Mouse (Mus musculus) heart, adult 2 months (tissue): ENCODE results near the gene Proser2. TPM values are rescaled to one million over a fixed set of nuclear protein-coding genes. Genes with fewer than 3 reads are reported as not detected.

ENCODE experiments used
- DNase-seq, 2 experiments: peaks; one replicate each; pipeline ENCODE4 v3.0.0; 2021
- H3K27ac ChIP-seq: fragments of 200-600 bp; 2 replicates; pipeline ENCODE4 v1.8.1; 2022
- H3K27me3 ChIP-seq: fragments of 200-500 bp; 2 replicates; pipeline ENCODE4 v1.6.1; 2012; ENCODE audit warnings: mild to moderate bottlenecking, low read length, inconsistent platforms, mixed read lengths; ENCODE audit not compliant: control insufficient read depth, insufficient read depth
- H3K36me3 ChIP-seq: fragments of 200-500 bp; 2 replicates; pipeline ENCODE4 v1.6.1; 2012; ENCODE audit warnings: low read length, inconsistent platforms; ENCODE audit not compliant: control insufficient read depth, insufficient read depth
- H3K4me1 ChIP-seq: fragments of 200-500 bp; 2 replicates; pipeline ENCODE4 v1.6.1; 2011; ENCODE audit warnings: low read length; ENCODE audit not compliant: control insufficient read depth, insufficient read depth
- H3K4me3 ChIP-seq: fragments of 200-600 bp; 2 replicates; pipeline ENCODE4 v1.8.1; 2022
- H3K79me2 ChIP-seq: fragments of 200-500 bp; replicated peaks from 2 replicates; pipeline ENCODE4 v1.6.1; 2012; ENCODE audit warnings: mild to moderate bottlenecking, inconsistent platforms, low read length, moderate library complexity, mixed read lengths; ENCODE audit not compliant: control insufficient read depth, insufficient read depth
- H3K9ac ChIP-seq: fragments of 200-500 bp; 2 replicates; pipeline ENCODE4 v1.6.1; 2012; ENCODE audit warnings: low read depth, mild to moderate bottlenecking, control low read depth, inconsistent platforms, low read length, mixed read lengths
- CTCF ChIP-seq: fragments of 200-600 bp; IDR thresholded peaks from 2 replicates; pipeline ENCODE4 v1.8.1; 2022; ENCODE audit warnings: antibody characterized with exemption, mild to moderate bottlenecking, moderate library complexity
- EP300 ChIP-seq: fragments of 200-500 bp; IDR thresholded peaks from 2 replicates; pipeline ENCODE4 v1.6.1; 2011; ENCODE audit warnings: low read depth, low read length, control low read depth; ENCODE audit not compliant: insufficient read depth
- POLR2A ChIP-seq: fragments of 200-500 bp; IDR thresholded peaks from 2 replicates; pipeline ENCODE4 v1.6.1; 2011; ENCODE audit warnings: mild to moderate bottlenecking, low read depth, low read length, control low read depth; ENCODE audit not compliant: insufficient read depth
- WGBS: fragments of 180-500 bp; shearing (Covaris S2); methylation state at CpG from one replicate; pipeline ENCODE4 v1.1.7; 2018; 5-methylcytosine and 5-hydroxymethylcytosine counted together
- intact Hi-C: fragments of 180-260 bp; cut with DNase I; formaldehyde crosslinking; loops from one replicate; pipeline ENCODE4 v1.15.1; 2025
- polyA plus RNA-seq: library from polyadenylated mRNA; depleted of rRNA; stranded (reverse); fragments of >200 nt; gene quantifications from 2 replicates; pipeline ENCODE4 v1.2.3, GENCODE M21; 2012
- total RNA-seq, 2 experiments: library from RNA; stranded (reverse); gene quantifications; 2 replicates each; pipeline ENCODE4 v1.2.3; 2021

The Proser2 gene
- total and polyA plus RNA-seq, 3 experiments = 4.7 to 16.6 (median 12.2) TPM

- Histone ChIP-seq H3K36me3 (no peaks in the 10 kb centered on the region), H3K4me3 (no peak overlapping the region), H3K27me3 (no peaks in the 10 kb centered on the region), H3K4me1 (peaks cover 1% of the 10 kb centered on the region), H3K27ac (no peak overlapping the region), H3K9ac (no peak overlapping the region), H3K79me2 (no peaks in the 10 kb centered on the region)
- WGBS = 82% methylated on average over 7 of the region's 7 CpGs
- intact Hi-C loops = no loop called here
- no peak for DNase-seq
- TF ChIP-seq POLR2A (no peak), EP300 (no peak), CTCF (no peak)
Observed at GRCm38 (mm10) chr2:6123046-6123445, 7.0 kb downstream of the Proser2 start.

GRCm38 (mm10) chr2:6121091-6121490 is 8.9 kb downstream of the Proser2 start:
- Histone ChIP-seq H3K4me1 (peaks cover 3% of the 10 kb centered on the region), H3K9ac (no peak overlapping the region), H3K27me3 (no peaks in the 10 kb centered on the region), H3K4me3 (no peak overlapping the region), H3K79me2 (no peaks in the 10 kb centered on the region), H3K27ac (no peak overlapping the region), H3K36me3 (no peaks in the 10 kb centered on the region)
- 82% methylated on average over 2 of the region's 2 CpGs for WGBS
- intact Hi-C loops = no loop called here
- TF ChIP-seq EP300 (no peak), POLR2A (no peak)
- DNase-seq = no peak

GRCm38 (mm10) chr2:6118246-6118645 is 11.8 kb downstream of the Proser2 start:
- Histone ChIP-seq H3K27ac (peak overlapping the region; percentile 28), H3K4me3 (no peak overlapping the region), H3K79me2 (no peaks in the 10 kb centered on the region), H3K4me1 (peaks cover 3% of the 10 kb centered on the region), H3K9ac (no peak overlapping the region), H3K27me3 (no peaks in the 10 kb centered on the region), H3K36me3 (no peaks in the 10 kb centered on the region)
- peak; percentile 64 to 77 for DNase-seq
- 42% methylated on average over 10 of the region's 10 CpGs for WGBS
- intact Hi-C loops = no loop called here
- TF ChIP-seq POLR2A (no peak), CTCF (no peak), EP300 (no peak)

GRCm38 (mm10) chr2:6113792-6114191 is 16.2 kb downstream of the Proser2 start:
- WGBS = 87% methylated on average over 12 of the region's 12 CpGs
- DNase-seq = no peak

GRCm38 (mm10) chr2:6112619-6113018 is 17.4 kb downstream of the Proser2 start:
- no peak for TF ChIP-seq POLR2A
- no peak for TF ChIP-seq CTCF
- peak; percentile 66; the same call in 1 of the 2 replicates for TF ChIP-seq EP300
- no peaks in the 10 kb centered on the region for H3K36me3 ChIP-seq
- no peaks in the 10 kb centered on the region for H3K27me3 ChIP-seq
- peak in 1 of 2 experiments; percentile 22 for DNase-seq
- peak overlapping the region; percentile 56 for H3K27ac ChIP-seq
- H3K9ac ChIP-seq = no peak overlapping the region
- H3K79me2 ChIP-seq = no peaks in the 10 kb centered on the region
- no peak overlapping the region for H3K4me3 ChIP-seq
- no peaks in the 10 kb centered on the region for H3K4me1 ChIP-seq
- intact Hi-C loops = no loop called here
- 42% methylated on average over 4 of the region's 4 CpGs for WGBS

More at GRCm38 (mm10) chr2:6113792-6114191, 16.2 kb downstream of the Proser2 start:
- H3K27ac ChIP-seq = no peak overlapping the region
- H3K4me3 ChIP-seq = no peak overlapping the region
- intact Hi-C loops = no loop called here
- no peak overlapping the region for H3K9ac ChIP-seq
- TF ChIP-seq EP300 (no peak), CTCF (no peak), POLR2A (no peak)
- H3K79me2 ChIP-seq = no peaks in the 10 kb centered on the region
- no peaks in the 10 kb centered on the region for H3K27me3 ChIP-seq
- H3K4me1 ChIP-seq = peaks cover 3% of the 10 kb centered on the region
- no peaks in the 10 kb centered on the region for H3K36me3 ChIP-seq

GRCm38 (mm10) chr2:6105437-6105836 is 24.6 kb downstream of the Proser2 start:
- H3K9ac ChIP-seq = no peak overlapping the region
- no peaks in the 10 kb centered on the region for H3K79me2 ChIP-seq
- intact Hi-C loops = no loop called here
- no peak for TF ChIP-seq POLR2A
- TF ChIP-seq CTCF = no peak
- TF ChIP-seq EP300 = no peak
- no peak for DNase-seq
- H3K4me1 ChIP-seq = no peaks in the 10 kb centered on the region; the same call in 1 of the 2 replicates
- no peak overlapping the region for H3K4me3 ChIP-seq
- 94% methylated on average over 2 of the region's 2 CpGs for WGBS
- no peaks in the 10 kb centered on the region for H3K36me3 ChIP-seq
- H3K27me3 ChIP-seq = no peaks in the 10 kb centered on the region
- no peak overlapping the region for H3K27ac ChIP-seq
